Mouse (Mus musculus) c-Kit-positive CD71-positive TER-119-positive erythroid progenitor cells, embryonic 14.5 days (primary cell): ENCODE measurements around the gene Slc15a4.

Experiments used
- DNase-seq: peaks from one replicate; pipeline ENCODE4 v3.0.0-alpha.2; 2013; ENCODE audit warnings: low spot score

The Slc15a4 gene

GRCm38 (mm10) chr5:127620371-127620770 lies 12.3 kb downstream of the Slc15a4 start:
- no peak for DNase-seq

- no peak for DNase-seq
Measured at GRCm38 (mm10) chr5:127618834-127619233, 13.9 kb downstream of the Slc15a4 start.

GRCm38 (mm10) chr5:127616884-127617635 lies 15.6 kb downstream of the Slc15a4 start:
- peak; percentile 91 for DNase-seq

GRCm38 (mm10) chr5:127616151-127616550 lies 16.5 kb downstream of the Slc15a4 start:
- no peak for DNase-seq

- no peak for DNase-seq
Measured at GRCm38 (mm10) chr5:127615459-127615858, 17.2 kb downstream of the Slc15a4 start.

- DNase-seq, result no peak
Measured at GRCm38 (mm10) chr5:127612397-127612796, 20.3 kb downstream of the Slc15a4 start.

- no peak for DNase-seq
Measured at GRCm38 (mm10) chr5:127611881-127612280, 20.8 kb downstream of the Slc15a4 start.

- DNase-seq, result no peak
Measured at GRCm38 (mm10) chr5:127610787-127611509, 21.7 kb downstream of the Slc15a4 start.

GRCm38 (mm10) chr5:127609191-127609714 lies 23.4 kb downstream of the Slc15a4 start:
- no peak for DNase-seq

GRCm38 (mm10) chr5:127607507-127607906 lies 25.2 kb downstream of the Slc15a4 start:
- no peak for DNase-seq

- DNase-seq, result no peak
Measured at GRCm38 (mm10) chr5:127602996-127603395, 29.7 kb downstream of the Slc15a4 start.

GRCm38 (mm10) chr5:127596862-127597261 lies 35.8 kb downstream of the Slc15a4 start:
- no peak for DNase-seq

- no peak for DNase-seq
Measured at GRCm38 (mm10) chr5:127595676-127596075, 37.0 kb downstream of the Slc15a4 start.

GRCm38 (mm10) chr5:127592854-127593253 lies 39.8 kb downstream of the Slc15a4 start:
- no peak for DNase-seq

- DNase-seq, result no peak
Measured at GRCm38 (mm10) chr5:127592406-127592805, 40.3 kb downstream of the Slc15a4 start.

GRCm38 (mm10) chr5:127587854-127588253 lies 44.8 kb downstream of the Slc15a4 start:
- DNase-seq, result no peak

- DNase-seq, result no peak
Measured at GRCm38 (mm10) chr5:127583658-127584057, 49.0 kb downstream of the Slc15a4 start.

GRCm38 (mm10) chr5:127577419-127577818 lies 55.3 kb downstream of the Slc15a4 start:
- no peak for DNase-seq

GRCm38 (mm10) chr5:127567165-127567741 lies 65.4 kb downstream of the Slc15a4 start:
- no peak for DNase-seq

GRCm38 (mm10) chr5:127561086-127561485 lies 71.6 kb downstream of the Slc15a4 start:
- no peak for DNase-seq

GRCm38 (mm10) chr5:127548136-127548535 lies 84.6 kb downstream of the Slc15a4 start:
- DNase-seq, result no peak

- no peak for DNase-seq
Measured at GRCm38 (mm10) chr5:127546585-127546991, 86.1 kb downstream of the Slc15a4 start.
